Mouse (Mus musculus) ES-CJ7 (cell line): ENCODE data around the gene Gm7876.
A peak's percentile ranks its signal among the peaks of the same experiment; 100 is the strongest.
"Not testable (repeated sequence)": the region's sequence is repeated elsewhere in the genome, so short reads cannot be mapped to it uniquely, and the experiment has no call there.

Experiments used
- DNase-seq: peaks from one replicate; pipeline ENCODE4 v3.0.0; 2011; ENCODE audit warnings: low read depth, low spot score

Gm7876 gene

GRCm38 (mm10) chr14:4708938-4709337, at the start of gene Gm7876:
Gene Gm7876, plus strand, starts transcription at chr14:4709238.
- not testable (repeated sequence) for DNase-seq

DNA sequence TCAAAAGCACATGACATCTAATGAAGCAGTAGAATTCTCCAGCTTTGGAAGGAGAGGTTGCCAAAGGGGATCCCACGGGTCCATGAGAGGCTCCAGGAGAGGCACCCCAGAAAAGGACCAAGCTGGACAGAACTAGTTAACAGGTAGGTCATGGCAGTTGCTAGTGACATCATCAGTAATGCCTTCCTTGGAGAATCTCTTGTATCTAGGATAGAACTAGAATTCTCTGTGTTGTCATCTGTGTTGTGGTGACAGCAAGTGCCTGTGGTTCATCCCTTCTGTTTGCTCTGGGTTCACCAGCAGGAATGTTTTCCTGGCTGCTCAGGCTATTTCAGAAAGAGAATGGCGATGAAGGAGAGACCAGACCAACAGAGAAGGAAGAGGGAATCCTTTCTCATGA, 45.1 kb upstream of the Gm7876 start, which contains the start of gene Gm3239:
TSS of gene Gm3239 (plus strand) at position 301 of the 400 bp plus-strand sequence.
- DNase-seq: not testable (repeated sequence)

GRCm38 (mm10) chr14:4726038-4726880, 17.2 kb downstream of the Gm7876 start, which contains the start of gene Gm3252:
Gene Gm3252, plus strand, starts transcription at chr14:4726775.
- DNase-seq: peak; percentile 56
